Mouse (Mus musculus) kidney, adult 2 months (tissue): ENCODE data around the gene Cbx8.

Source experiments
- CTCF ChIP-seq: fragments of 200-500 bp; conservative IDR thresholded peaks from 2 replicates; pipeline ENCODE4 v1.5.1; 2011; ENCODE audit warnings: low read depth, mild to moderate bottlenecking, control low read depth, low read length, moderate library complexity, mixed read lengths; ENCODE audit not compliant: insufficient read depth, insufficient read length
- POLR2A ChIP-seq: fragments of 200-500 bp; IDR thresholded peaks from one replicate; pipeline ENCODE4 v1.6.1; 2011; ENCODE audit warnings: low read depth, low read length, control low read depth

GRCm38 (mm10) chr11:119079445-119079837 lies 38.7 kb upstream of the Cbx8 start:
- TF ChIP-seq CTCF (no peak), POLR2A (no peak)
